Mouse (Mus musculus) brain, embryonic 14.5 days (tissue): Measurements from ENCODE around the gene Runx1.

Experiments used
- CTCF ChIP-seq: fragments of 200-500 bp; IDR thresholded peaks from 2 replicates; pipeline ENCODE4 v1.5.1; 2012; ENCODE audit warnings: inconsistent platforms, mild to moderate bottlenecking, moderate library complexity, borderline replicate concordance; ENCODE audit not compliant: insufficient read depth, insufficient read length; ENCODE audit errors: extremely low read depth
- POLR2A ChIP-seq: fragments of 200-500 bp; IDR thresholded peaks from 2 replicates; pipeline ENCODE4 v1.6.1; 2012; ENCODE audit warnings: mild to moderate bottlenecking, inconsistent platforms, borderline replicate concordance; ENCODE audit not compliant: poor library complexity, insufficient read depth, insufficient read length, severe bottlenecking; ENCODE audit errors: extremely low read depth

DNA sequence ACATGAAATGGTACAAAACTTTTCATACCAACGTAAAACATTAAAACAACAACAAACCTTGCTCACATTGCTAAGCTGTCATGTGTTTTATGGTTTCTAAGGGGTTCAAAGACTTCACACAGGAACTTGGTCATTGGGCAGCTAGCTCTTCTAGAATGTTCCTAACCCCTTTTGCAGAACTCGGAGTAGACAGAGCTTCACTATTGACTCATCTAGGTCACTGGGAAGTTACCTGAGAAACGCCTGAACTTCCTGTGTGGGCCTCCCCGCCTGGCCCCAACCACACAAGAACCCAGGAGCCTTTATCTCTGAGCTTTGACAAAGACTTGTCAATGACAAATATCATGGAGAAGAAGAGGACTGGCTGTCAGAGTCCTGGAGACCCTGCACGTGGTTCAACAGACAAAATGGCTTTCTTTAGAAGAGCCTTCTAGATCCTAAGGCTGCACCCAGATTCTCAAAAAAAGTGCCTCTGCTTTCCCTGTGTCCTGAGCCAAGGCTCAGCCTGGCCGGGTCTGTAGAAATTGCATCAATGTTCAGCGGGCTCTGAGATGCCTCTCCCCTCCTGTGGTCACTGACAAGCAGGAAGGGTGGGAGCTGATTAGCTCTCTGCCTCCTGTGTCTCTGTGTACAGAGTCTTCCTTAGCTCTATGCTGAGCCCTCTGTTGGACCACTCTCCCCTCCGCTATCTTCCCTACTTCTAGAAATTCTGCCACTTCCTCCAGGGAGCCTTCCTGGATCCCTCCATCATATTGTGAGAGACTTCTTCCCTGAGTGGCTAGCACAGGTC, 7.3 kb downstream of the Runx1 start:
- no peak for TF ChIP-seq CTCF
- no peak for TF ChIP-seq POLR2A
